Mouse (Mus musculus) lung, postnatal 0 days (tissue): ENCODE data around the gene Eps15. TPM values are rescaled to one million over a fixed set of nuclear protein-coding genes. Genes with fewer than 3 reads are reported as not detected.
"Not testable (repeated sequence)": the region's sequence is repeated elsewhere in the genome, so short reads cannot be mapped to it uniquely, and the experiment has no call there.

ENCODE experiments used
- ATAC-seq: fragments of 200-750 bp; cut with Nextera tagmentation; 2 replicates; pipeline ENCODE4 v1.8.0; 2017; ENCODE audit warnings: moderate library complexity
- DNase-seq: peaks from one replicate; pipeline ENCODE4 v3.0.0-alpha.2; 2016; ENCODE audit warnings: low spot score
- H3K27ac ChIP-seq: fragments of 300-500 bp; sonication (generic); 2 replicates; pipeline ENCODE4 v1.5.1; 2014; ENCODE audit warnings: antibody characterized with exemption, mild to moderate bottlenecking, low read length, mixed read lengths
- H3K27me3 ChIP-seq: fragments of 300-500 bp; sonication (generic); replicated peaks from 2 replicates; pipeline ENCODE4 v1.6.1; 2014; ENCODE audit warnings: low read length, mixed read lengths; ENCODE audit not compliant: insufficient read depth
- H3K36me3 ChIP-seq: fragments of 300-500 bp; sonication (generic); 2 replicates; pipeline ENCODE4 v1.6.1; 2014; ENCODE audit warnings: low read length, mixed read lengths; ENCODE audit not compliant: insufficient read depth
- H3K4me1 ChIP-seq: fragments of 300-500 bp; sonication (generic); 2 replicates; pipeline ENCODE4 v1.6.1; 2014; ENCODE audit warnings: antibody characterized with exemption, low read depth, low read length, mixed read lengths; ENCODE audit not compliant: insufficient read depth
- H3K4me2 ChIP-seq: fragments of 300-500 bp; sonication (generic); replicated peaks from 2 replicates; pipeline ENCODE4 v1.6.1; 2014; ENCODE audit warnings: low read depth, mild to moderate bottlenecking, low read length, moderate library complexity, mixed read lengths
- H3K4me3 ChIP-seq: fragments of 300-500 bp; sonication (generic); 2 replicates; pipeline ENCODE4 v1.5.1; 2014; ENCODE audit warnings: low read depth, low read length
- H3K9ac ChIP-seq: fragments of 300-500 bp; sonication (generic); replicated peaks from 2 replicates; pipeline ENCODE4 v1.6.1; 2014; ENCODE audit warnings: low read depth, mild to moderate bottlenecking
- H3K9me3 ChIP-seq: fragments of 300-500 bp; sonication (generic); 2 replicates; pipeline ENCODE4 v1.6.1; 2016; ENCODE audit warnings: low read length, mixed read lengths
- CTCF ChIP-seq: IDR thresholded peaks from 2 replicates; pipeline ENCODE4 v1.5.1; 2016; ENCODE audit warnings: antibody characterized with exemption, mild to moderate bottlenecking
- EP300 ChIP-seq: IDR thresholded peaks from 2 replicates; pipeline ENCODE4 v1.6.1; 2016; ENCODE audit warnings: antibody characterized with exemption, mild to moderate bottlenecking, control low read depth
- WGBS: fragments of 180-500 bp; shearing (Covaris S2); extraction: QIAGEN DNeasy Blood & Tissue Kit; methylation state at CpG from one replicate; pipeline ENCODE4 v1.1.7; 2014; 5-methylcytosine and 5-hydroxymethylcytosine counted together
- polyA plus RNA-seq: library from polyadenylated mRNA; unstranded; fragments of >200 nt; fragmentation: Nextera tagmentation; extraction: Ambion mirVana; gene quantifications from 2 replicates; pipeline ENCODE4 v1.2.1, GENCODE M21; 2015

The Eps15 gene
- polyA plus RNA-seq, 1 experiment from 2014 or later: 31.0 TPM

DNA sequence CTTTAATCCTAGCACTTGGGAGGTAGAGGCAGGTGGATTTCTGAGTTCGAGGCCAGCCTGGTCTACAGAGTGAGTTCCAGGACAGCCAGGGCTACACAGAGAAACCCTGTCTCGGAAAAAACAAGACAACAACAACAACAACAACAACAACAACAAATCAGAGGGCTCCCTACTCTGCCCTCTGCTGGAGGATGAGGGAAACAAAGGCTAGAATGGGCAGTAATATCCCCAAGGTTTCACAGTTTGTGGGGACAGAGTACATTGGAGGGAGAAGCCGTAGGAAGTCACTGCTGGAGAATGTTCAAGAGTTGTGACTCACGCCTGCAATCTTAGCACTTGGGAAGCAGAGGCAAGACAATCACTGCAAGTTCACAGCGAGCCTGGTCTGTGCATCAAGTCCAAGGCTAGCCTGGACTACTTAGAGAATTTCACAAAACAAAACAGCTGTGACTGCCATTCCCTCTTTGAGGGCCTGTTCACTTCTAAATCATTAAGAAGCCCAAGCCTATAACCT lies 121.2 kb downstream of the Eps15 start:
- WGBS: 63% methylated on average over 5 of the region's 5 CpGs

DNA sequence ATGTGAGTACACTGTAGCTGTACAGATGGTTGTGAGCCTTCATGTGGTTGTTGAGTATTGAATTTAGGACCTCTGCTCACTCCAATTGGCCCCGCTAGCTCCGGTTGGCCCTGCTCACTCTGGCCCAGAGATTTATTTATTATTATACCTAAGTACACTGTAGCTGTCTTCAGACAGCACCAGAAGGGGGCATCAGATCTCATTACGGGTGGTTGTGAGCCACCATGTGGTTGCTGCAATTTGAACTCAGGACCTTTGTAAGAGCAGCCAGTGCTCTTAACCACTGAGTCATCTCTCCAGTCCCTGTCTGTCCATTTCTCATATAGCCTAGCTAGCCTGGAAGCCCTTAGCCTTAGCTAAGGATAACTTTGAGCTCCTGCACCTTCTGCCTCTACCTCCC lies 124.8 kb downstream of the Eps15 start:
- H3K4me3 ChIP-seq, ATAC-seq, H3K4me1 ChIP-seq, H3K9me3 ChIP-seq, H3K36me3 ChIP-seq, DNase-seq, H3K27me3 ChIP-seq, H3K9ac ChIP-seq, H3K4me2 ChIP-seq, H3K27ac ChIP-seq: not testable (repeated sequence)
- 92% methylated on average over 3 of the region's 3 CpGs for WGBS

More for the DNA sequence above, 121.2 kb downstream of the Eps15 start:
- H3K27me3 ChIP-seq: no peaks in the 10 kb centered on the region
- no peak for ATAC-seq
- no peak overlapping the region for H3K4me2 ChIP-seq
- DNase-seq: no peak
- TF ChIP-seq EP300 (no peak), CTCF (peak; percentile 37)
- H3K4me1 ChIP-seq: peaks cover 2% of the 10 kb centered on the region; the same call in 1 of the 2 replicates
- no peaks in the 10 kb centered on the region for H3K9me3 ChIP-seq
- no peak overlapping the region for H3K27ac ChIP-seq
- no peak overlapping the region for H3K4me3 ChIP-seq
- no peak overlapping the region for H3K9ac ChIP-seq
- H3K36me3 ChIP-seq: no peaks in the 10 kb centered on the region

DNA sequence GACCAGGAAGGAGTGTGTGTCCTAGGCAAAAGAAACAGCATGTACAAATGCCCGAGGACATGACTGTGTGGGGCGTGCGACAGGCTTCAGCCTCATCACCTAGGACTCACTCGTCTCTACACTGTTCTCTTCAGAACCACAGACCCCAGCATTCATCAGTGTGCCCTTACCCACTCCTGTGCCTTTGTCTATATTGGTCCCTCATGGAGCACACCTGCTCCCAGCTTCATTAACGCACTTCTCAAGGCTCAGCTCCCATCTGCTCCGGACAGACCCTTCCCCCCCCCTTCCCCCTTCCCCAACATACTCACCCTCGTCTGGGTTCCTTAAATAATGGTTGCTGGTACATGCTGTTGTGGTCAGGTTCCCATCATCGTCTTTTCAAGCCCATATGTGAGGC lies 125.3 kb downstream of the Eps15 start:
- DNase-seq: no peak
- Histone ChIP-seq H3K9ac (no peak overlapping the region), H3K4me3 (no peak overlapping the region), H3K9me3 (no peaks in the 10 kb centered on the region), H3K36me3 (no peaks in the 10 kb centered on the region), H3K4me1 (peaks cover 4% of the 10 kb centered on the region; the same call in 1 of the 2 replicates), H3K27ac (no peak overlapping the region), H3K27me3 (no peaks in the 10 kb centered on the region), H3K4me2 (no peak overlapping the region)
- TF ChIP-seq CTCF (no peak), EP300 (no peak)
- ATAC-seq: no peak
- WGBS: 62% methylated on average over 8 of the region's 8 CpGs

DNA sequence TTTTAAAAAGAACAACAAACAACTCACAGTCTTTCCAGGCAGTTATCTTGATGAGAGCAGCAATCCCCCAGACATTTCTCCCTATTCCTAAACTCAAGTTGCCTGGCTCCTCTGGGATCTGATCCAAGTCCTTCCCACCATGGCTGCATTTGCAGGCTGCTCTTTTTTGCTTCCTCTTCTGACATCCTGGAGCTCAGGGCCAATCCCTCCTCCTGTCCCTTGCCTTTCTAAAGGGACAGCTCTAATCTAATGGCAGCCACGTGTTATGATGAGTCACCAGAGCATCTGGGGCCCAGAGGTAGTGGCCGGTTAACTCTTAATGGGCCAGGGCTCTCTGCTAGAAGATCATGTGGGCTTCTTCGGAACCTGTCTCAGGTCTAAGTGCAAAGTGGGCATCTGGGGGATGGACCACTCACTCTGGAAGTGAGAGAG lies 126.0 kb downstream of the Eps15 start:
- Histone ChIP-seq H3K9me3 (no peaks in the 10 kb centered on the region), H3K27ac (no peak overlapping the region), H3K27me3 (no peaks in the 10 kb centered on the region), H3K4me2 (peak overlapping the region; percentile 96), H3K9ac (no peak overlapping the region), H3K4me3 (peak overlapping the region; percentile 55), H3K36me3 (no peaks in the 10 kb centered on the region), H3K4me1 (peaks cover 4% of the 10 kb centered on the region; the same call in 1 of the 2 replicates)
- peak; percentile 94 for DNase-seq
- 1% methylated on average over 3 of the region's 3 CpGs for WGBS
- TF ChIP-seq CTCF (no peak), EP300 (no peak)
- ATAC-seq: peak; percentile 84

DNA sequence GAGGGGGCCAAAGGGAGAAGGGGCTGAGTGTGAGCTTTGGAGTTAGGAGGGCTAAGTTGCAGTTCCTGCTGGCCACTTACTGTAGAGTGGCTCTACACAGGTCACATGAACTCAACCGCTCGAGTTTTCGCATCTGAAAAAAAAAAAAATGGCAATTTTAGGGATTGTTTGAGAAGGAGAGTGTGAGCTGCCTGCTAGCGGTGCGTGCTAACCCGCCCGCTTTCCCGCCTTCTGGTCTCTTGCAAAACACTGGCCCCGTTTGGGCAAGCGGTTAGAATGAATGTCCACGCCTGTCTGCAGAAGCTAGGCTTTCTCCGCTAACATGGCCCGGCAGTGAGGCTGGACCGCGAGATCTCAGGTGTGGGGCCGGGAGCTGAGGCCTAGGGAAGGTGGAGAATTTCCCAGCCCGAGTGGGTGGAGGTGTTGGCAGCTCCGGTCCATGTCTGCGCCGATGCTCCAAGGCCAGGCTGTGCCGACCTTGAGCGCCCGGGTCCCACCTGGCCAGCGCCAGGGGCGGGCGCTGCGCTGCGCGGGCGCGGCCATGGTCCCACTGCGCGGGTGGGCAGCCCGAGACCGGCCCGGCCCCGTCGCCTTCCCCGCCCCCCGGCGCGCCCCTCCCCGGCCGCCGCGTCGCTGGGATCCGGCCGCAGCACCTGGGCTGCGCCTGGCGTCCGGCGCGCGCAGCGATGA lies 126.6 kb downstream of the Eps15 start, which contains the start of gene Ttc39a:
TSS of gene Ttc39a (plus strand) at position 138 of the 690 bp plus-strand sequence.
- 0 out of 2 replicates have a peak within 1 kb of the TSS, but pooled peaks have one; percentile 60 for H3K27ac ChIP-seq
- H3K27me3 ChIP-seq: no peaks in the 10 kb centered on the region
- under 1% methylated on average over 49 of the region's 56 CpGs for WGBS
- no peak for TF ChIP-seq CTCF
- no peak for TF ChIP-seq EP300
- H3K36me3 ChIP-seq: no peaks in the 10 kb centered on the region
- ATAC-seq (peak; percentile 73), DNase-seq (peak; percentile 73)
- peak within 1 kb of the TSS; percentile 55 for H3K4me3 ChIP-seq
- peaks cover 4% of the 10 kb centered on the region; the same call in 1 of the 2 replicates for H3K4me1 ChIP-seq
- peak within 1 kb of the TSS; percentile 96 for H3K4me2 ChIP-seq
- peak within 1 kb of the TSS; percentile 41; the same call in 1 of the 2 replicates for H3K9ac ChIP-seq
- no peaks in the 10 kb centered on the region for H3K9me3 ChIP-seq

DNA sequence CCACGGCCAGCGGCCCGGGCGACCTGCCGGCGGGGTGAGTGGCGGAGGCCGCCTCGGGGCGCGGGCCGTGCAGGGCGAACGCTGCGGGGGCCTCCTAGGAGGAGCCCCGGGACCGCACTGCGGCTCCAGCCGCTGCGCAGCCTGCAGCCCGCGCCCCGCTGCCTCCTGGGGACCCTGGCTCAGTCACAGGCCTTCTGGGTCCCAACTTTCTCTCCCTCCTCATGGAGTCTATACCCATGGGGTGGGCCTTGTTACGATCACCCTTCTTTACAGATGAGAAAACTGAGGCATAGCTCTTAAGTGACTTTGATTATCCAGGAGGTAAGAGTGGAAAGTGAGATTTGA lies 127.1 kb downstream of the Eps15 start:
- WGBS: 5% methylated on average over 22 of the region's 24 CpGs
- DNase-seq (no peak), ATAC-seq (no peak)
- TF ChIP-seq EP300 (no peak), CTCF (no peak)
- H3K27me3 ChIP-seq: no peaks in the 10 kb centered on the region
- peak overlapping the region; percentile 41; the same call in 1 of the 2 replicates for H3K9ac ChIP-seq
- no peaks in the 10 kb centered on the region for H3K9me3 ChIP-seq
- H3K27ac ChIP-seq: no peak overlapping the region
- no peaks in the 10 kb centered on the region for H3K36me3 ChIP-seq
- peak overlapping the region; percentile 55 for H3K4me3 ChIP-seq
- H3K4me2 ChIP-seq: peak overlapping the region; percentile 96
- H3K4me1 ChIP-seq: peaks cover 4% of the 10 kb centered on the region; the same call in 1 of the 2 replicates
